Mouse (Mus musculus): Measurements from ENCODE around the gene Lct. TPM values are rescaled to one million over a fixed set of nuclear protein-coding genes. Genes with fewer than 3 reads are reported as not detected.
"Not testable (repeated sequence)": the region's sequence is repeated elsewhere in the genome, so short reads cannot be mapped to it uniquely, and the experiment has no call there.

Gene Lct
- polyA plus RNA-seq, 1 experiment from 2014 or later: 0.11 TPM

DNA sequence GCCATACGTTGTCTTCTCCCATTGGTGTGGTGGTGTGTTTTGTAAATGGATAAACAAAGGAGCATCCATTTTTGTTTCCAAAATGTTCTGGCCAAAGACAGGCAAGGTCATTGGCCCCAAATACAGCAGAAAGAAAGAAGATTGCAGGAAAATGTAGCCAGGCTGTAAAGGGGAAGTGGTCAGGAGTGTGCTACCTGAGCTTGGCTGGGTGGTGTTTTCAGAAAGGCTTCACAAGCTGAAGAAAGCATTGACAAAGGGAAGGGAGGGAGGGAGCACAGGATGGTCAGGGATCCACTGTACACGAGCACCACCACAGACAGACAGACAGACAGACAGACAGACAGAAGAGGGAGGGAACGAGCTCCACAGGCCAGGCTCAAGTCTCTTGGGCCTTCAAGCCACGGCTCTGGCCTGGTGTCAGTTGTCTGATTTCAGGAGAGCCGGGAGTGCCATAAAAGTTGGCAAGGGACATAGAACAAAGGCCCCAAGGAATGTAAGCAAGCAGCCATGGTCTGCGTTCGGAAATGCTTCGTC lies 43.9 kb downstream of the Lct start:
- H3K27ac ChIP-seq: no peak overlapping the region
- no peak overlapping the region for H3K4me3 ChIP-seq
- no peaks in the 10 kb centered on the region for H3K4me1 ChIP-seq
- no peaks in the 10 kb centered on the region for H3K27me3 ChIP-seq (ENCODE audit: insufficient read depth, poor library complexity, severe bottlenecking)
- H3K9me3 ChIP-seq: no peaks in the 10 kb centered on the region
- H3K36me3 ChIP-seq: peaks cover 34% of the 10 kb centered on the region
- WGBS: 82% methylated on average over 8 of the region's 8 CpGs
- DNase-seq (ENCODE audit: low spot score): no peak

- H3K27me3 ChIP-seq (ENCODE audit: insufficient read depth, poor library complexity, severe bottlenecking): no peaks in the 10 kb centered on the region
- H3K4me3 ChIP-seq: no peak overlapping the region
- H3K4me1 ChIP-seq: no peaks in the 10 kb centered on the region
- H3K9me3 ChIP-seq: no peaks in the 10 kb centered on the region
- no peak overlapping the region for H3K27ac ChIP-seq
- no peak for DNase-seq (ENCODE audit: low spot score)
- H3K36me3 ChIP-seq: peaks cover 47% of the 10 kb centered on the region
- 93% methylated on average over 3 of the region's 3 CpGs for WGBS
Observed at GRCm38 (mm10) chr1:128282924-128283323, 45.2 kb downstream of the Lct start.

- peaks cover 57% of the 10 kb centered on the region for H3K36me3 ChIP-seq
- no peaks in the 10 kb centered on the region for H3K9me3 ChIP-seq
- H3K27ac ChIP-seq: no peak overlapping the region
- no peak overlapping the region for H3K4me3 ChIP-seq
- WGBS: 92% methylated on average over 3 of the region's 3 CpGs
- no peak for DNase-seq (ENCODE audit: low spot score)
- H3K4me1 ChIP-seq: no peaks in the 10 kb centered on the region
- no peaks in the 10 kb centered on the region for H3K27me3 ChIP-seq (ENCODE audit: insufficient read depth, poor library complexity, severe bottlenecking)
Observed at GRCm38 (mm10) chr1:128281753-128282152, 46.4 kb downstream of the Lct start.

DNA sequence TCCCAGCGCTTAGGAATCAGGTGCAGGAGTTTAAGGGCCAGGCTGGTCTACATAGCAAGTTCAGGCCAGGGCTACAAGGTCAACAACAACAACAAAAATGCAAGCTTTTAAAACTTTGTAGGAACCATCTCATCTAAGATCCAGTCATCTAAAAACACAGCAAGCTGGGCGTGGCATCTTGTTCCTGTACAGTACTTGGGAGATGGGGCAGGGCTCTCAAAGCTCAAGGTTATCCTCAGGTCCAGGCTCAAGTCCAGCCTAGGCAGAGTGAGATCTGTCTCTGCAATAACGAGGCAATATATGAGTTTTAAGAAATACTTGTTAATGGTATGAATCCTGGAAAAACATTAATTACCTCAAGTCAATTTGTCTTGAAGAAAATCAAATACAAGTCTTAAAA lies 49.6 kb downstream of the Lct start:
- Histone ChIP-seq H3K36me3 (peaks cover 84% of the 10 kb centered on the region), H3K27me3 (ENCODE audit: insufficient read depth, poor library complexity, severe bottlenecking) (no peaks in the 10 kb centered on the region), H3K9me3 (no peaks in the 10 kb centered on the region), H3K27ac (no peak overlapping the region), H3K4me3 (no peak overlapping the region), H3K4me1 (no peaks in the 10 kb centered on the region)
- DNase-seq (ENCODE audit: low spot score): no peak
- 92% methylated on average over 3 of the region's 3 CpGs for WGBS

DNA sequence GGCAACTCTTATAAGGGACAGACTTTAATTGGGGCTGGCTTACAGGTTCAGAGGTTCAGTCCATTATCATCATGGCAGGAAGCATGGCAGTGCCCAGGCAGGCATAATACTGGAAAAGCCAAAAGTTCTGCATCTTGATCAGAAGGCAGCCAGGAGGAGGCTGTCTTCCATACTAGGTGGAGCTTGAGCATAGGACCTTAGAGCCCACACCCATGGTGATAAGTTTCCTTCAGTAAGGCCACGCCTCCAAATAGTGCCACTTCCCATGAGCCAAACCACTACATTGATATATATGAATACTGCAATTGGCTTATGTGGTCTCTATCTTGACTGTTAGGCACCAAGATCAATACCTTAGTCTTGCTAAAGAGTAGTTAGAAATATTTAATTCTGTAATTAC lies 52.2 kb downstream of the Lct start:
- H3K9me3 ChIP-seq: no peaks in the 10 kb centered on the region
- 83% methylated on average over 1 of the region's 1 CpGs for WGBS
- no peaks in the 10 kb centered on the region for H3K4me1 ChIP-seq
- no peak overlapping the region for H3K27ac ChIP-seq
- H3K27me3 ChIP-seq (ENCODE audit: insufficient read depth, poor library complexity, severe bottlenecking): no peaks in the 10 kb centered on the region
- no peak for DNase-seq (ENCODE audit: low spot score)
- no peak overlapping the region for H3K4me3 ChIP-seq
- peaks cover 95% of the 10 kb centered on the region for H3K36me3 ChIP-seq

DNA sequence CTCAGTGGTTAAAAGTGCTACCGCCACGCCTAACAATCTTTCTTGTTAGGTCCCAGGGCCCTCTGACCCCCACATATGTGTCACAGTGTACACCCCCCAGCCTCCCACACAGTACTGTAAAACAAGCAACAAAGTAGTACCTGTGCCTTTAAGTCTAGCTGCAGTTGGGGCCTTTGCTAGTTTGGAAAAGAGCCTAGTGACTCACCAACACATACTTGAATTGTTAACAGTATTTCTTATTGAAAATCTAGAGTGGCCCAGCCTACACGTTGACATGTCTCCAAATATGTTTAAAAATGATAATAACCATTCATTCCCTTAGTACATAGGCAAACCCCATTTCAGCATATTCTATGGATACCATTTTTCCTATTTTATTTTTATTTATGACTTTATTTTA lies 57.4 kb downstream of the Lct start:
- no peak for DNase-seq (ENCODE audit: low spot score)
- H3K36me3 ChIP-seq: peaks cover 95% of the 10 kb centered on the region

GRCm38 (mm10) chr1:128267061-128267460 lies 61.1 kb downstream of the Lct start:
- H3K27ac ChIP-seq; H3K9me3 ChIP-seq; H3K4me3 ChIP-seq; H3K4me1 ChIP-seq; H3K27me3 ChIP-seq (ENCODE audit: insufficient read depth, poor library complexity, severe bottlenecking); DNase-seq (ENCODE audit: low spot score): not testable (repeated sequence)
- peaks cover 94% of the 10 kb centered on the region for H3K36me3 ChIP-seq
- 79% methylated on average over 7 of the region's 7 CpGs for WGBS

More for the DNA sequence above, 57.4 kb downstream of the Lct start:
- WGBS: 94% methylated on average over 3 of the region's 3 CpGs
- Histone ChIP-seq H3K4me1 (no peaks in the 10 kb centered on the region), H3K9me3 (no peaks in the 10 kb centered on the region), H3K4me3 (no peak overlapping the region), H3K27me3 (ENCODE audit: insufficient read depth, poor library complexity, severe bottlenecking) (no peaks in the 10 kb centered on the region), H3K27ac (no peak overlapping the region)

DNA sequence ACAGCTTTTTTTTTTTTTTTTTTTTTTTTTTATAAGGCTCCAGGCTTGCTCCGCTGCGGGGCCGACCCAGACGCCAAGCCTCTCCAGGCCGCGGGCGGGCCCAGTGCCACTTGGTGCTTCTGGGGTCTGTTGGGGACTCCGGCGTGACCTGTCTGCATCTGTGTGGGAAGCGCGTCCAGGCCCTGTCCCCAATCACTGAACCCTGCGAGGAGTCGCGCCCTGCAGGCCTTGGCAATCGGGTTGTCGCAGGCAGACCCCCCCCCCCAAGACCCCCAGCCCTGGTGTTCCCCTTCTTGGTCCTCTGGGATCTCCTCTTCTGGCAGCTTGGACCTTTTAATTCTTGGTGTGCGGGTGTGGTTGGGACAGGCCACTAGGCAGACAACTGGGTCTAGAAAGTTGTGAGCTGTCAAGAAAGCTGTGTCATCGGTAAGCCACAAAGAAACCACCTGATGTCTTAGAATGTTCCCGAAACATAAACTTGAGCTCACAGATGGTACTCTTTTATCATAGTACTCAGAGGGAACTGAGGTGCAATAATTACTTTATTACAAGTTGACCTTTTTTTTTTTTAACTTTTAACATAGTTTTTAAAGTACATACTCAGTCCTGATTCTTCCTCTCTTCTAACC lies 83.3 kb downstream of the Lct start:
- H3K4me3 ChIP-seq: peak overlapping the region; percentile 86
- H3K9me3 ChIP-seq: no peaks in the 10 kb centered on the region
- H3K36me3 ChIP-seq: no peaks in the 10 kb centered on the region
- 2% methylated on average over 19 of the region's 19 CpGs for WGBS
- H3K27ac ChIP-seq: peak overlapping the region; percentile 97
- H3K4me1 ChIP-seq: peaks cover 5% of the 10 kb centered on the region; the same call in 1 of the 2 replicates
- DNase-seq (ENCODE audit: low spot score): peak; percentile 84
- H3K27me3 ChIP-seq (ENCODE audit: insufficient read depth, poor library complexity, severe bottlenecking): no peaks in the 10 kb centered on the region

- H3K27me3 ChIP-seq (ENCODE audit: insufficient read depth, poor library complexity, severe bottlenecking): no peaks in the 10 kb centered on the region
- WGBS: under 1% methylated on average over 71 of the region's 71 CpGs
- H3K27ac ChIP-seq: peak overlapping the region; percentile 97
- H3K4me3 ChIP-seq: peak overlapping the region; percentile 86
- no peaks in the 10 kb centered on the region for H3K9me3 ChIP-seq
- H3K4me1 ChIP-seq: peaks cover 5% of the 10 kb centered on the region; the same call in 1 of the 2 replicates
- peak; percentile 100 for DNase-seq (ENCODE audit: low spot score)
- H3K36me3 ChIP-seq: 0 out of 2 replicates have a peak, but pooled peaks cover 5% of the 10 kb centered on the region
Observed at GRCm38 (mm10) chr1:128243996-128244726, 84.0 kb downstream of the Lct start.

- peaks cover 9% of the 10 kb centered on the region; the same call in 1 of the 2 replicates for H3K36me3 ChIP-seq
- no peaks in the 10 kb centered on the region for H3K9me3 ChIP-seq
- no peak for DNase-seq (ENCODE audit: low spot score)
- H3K4me1 ChIP-seq: peaks cover 5% of the 10 kb centered on the region; the same call in 1 of the 2 replicates
- H3K27me3 ChIP-seq (ENCODE audit: insufficient read depth, poor library complexity, severe bottlenecking): no peaks in the 10 kb centered on the region
- H3K4me3 ChIP-seq: peak within 1 kb of the TSS; percentile 86
- 9% methylated on average over 10 of the region's 10 CpGs for WGBS
- peak within 1 kb of the TSS; percentile 97 for H3K27ac ChIP-seq
Observed at GRCm38 (mm10) chr1:128243627-128243995, 84.5 kb downstream of the Lct start, which contains the start of gene Ubxn4. Gene Ubxn4 (plus strand): TSS chr1:128243964.

DNA sequence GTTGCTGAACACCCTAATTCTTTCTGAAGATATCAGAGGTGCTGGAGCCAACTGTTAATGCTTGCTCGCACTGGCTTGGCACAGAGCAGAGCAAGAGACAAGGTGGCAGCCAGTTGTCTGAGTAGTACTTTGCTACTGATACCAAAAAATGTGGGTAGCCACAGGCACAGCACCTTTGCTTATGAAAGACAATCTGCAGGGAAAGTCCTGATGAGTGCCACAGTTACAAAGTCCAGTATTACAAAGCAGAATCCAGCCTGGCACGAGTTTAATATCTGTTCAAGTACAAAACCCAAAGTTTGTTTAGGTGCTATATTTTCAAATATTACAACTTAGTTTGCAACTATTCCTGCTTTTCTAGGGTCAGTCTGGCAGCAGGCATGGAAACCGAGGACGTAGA lies 92.9 kb downstream of the Lct start:
- Histone ChIP-seq H3K27me3 (ENCODE audit: insufficient read depth, poor library complexity, severe bottlenecking) (no peaks in the 10 kb centered on the region), H3K4me3 (no peak overlapping the region), H3K27ac (no peak overlapping the region), H3K9me3 (no peaks in the 10 kb centered on the region), H3K4me1 (no peaks in the 10 kb centered on the region), H3K36me3 (peaks cover 81% of the 10 kb centered on the region)
- WGBS: 95% methylated on average over 4 of the region's 4 CpGs
- DNase-seq (ENCODE audit: low spot score): no peak
